Mouse (Mus musculus) heart, adult 2 months (tissue): Measurements from ENCODE around the gene Lin52.

ENCODE experiments used
- CTCF ChIP-seq: fragments of 200-600 bp; IDR thresholded peaks from 2 replicates; pipeline ENCODE4 v1.8.1; 2022; ENCODE audit warnings: antibody characterized with exemption, mild to moderate bottlenecking, moderate library complexity
- EP300 ChIP-seq: fragments of 200-500 bp; IDR thresholded peaks from 2 replicates; pipeline ENCODE4 v1.6.1; 2011; ENCODE audit warnings: low read depth, low read length, control low read depth; ENCODE audit not compliant: insufficient read depth

DNA sequence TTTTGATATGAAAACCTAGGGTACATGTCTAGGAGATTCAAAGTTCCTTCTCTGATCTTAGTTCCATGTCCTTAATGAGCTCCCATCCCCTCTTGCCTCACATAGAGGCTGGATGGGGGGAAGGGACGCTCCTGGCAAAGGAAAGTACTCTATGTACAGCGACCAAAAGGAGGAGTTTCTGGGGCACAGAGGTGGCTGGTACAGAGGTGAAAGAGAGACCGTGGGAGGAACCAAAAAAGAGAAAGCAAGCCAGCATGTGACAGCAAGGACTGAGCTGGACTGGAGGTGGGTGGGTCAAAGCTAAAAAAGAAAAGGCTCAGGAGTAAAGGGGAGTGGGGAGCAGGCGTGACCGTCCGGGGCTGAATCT is 888 bp upstream of the Lin52 start:
- TF ChIP-seq CTCF: no peak
- no peak for TF ChIP-seq EP300
